Mouse (Mus musculus): ENCODE measurements around the gene Pycr2. TPM values are rescaled to one million over a fixed set of nuclear protein-coding genes. Genes with fewer than 3 reads are reported as not detected.

Gene Pycr2
- total and polyA plus RNA-seq, 2 experiments from 2014 or later: 64.2 to 68.4 TPM

GRCm38 (mm10) chr1:180940776-180941460, 36.8 kb downstream of the Pycr2 start:
- Histone ChIP-seq H3K4me2 (ENCODE audit: low read depth) (no peak overlapping the region), H3K27ac (ENCODE audit: low read depth, low read length) (no peak overlapping the region), H3K4me3 (ENCODE audit: low read depth, low read length) (no peak overlapping the region), H3K36me3 (ENCODE audit: insufficient read depth) (no peaks in the 10 kb centered on the region), H3K9ac (no peak overlapping the region), H3K9me3 (ENCODE audit: low read length) (no peaks in the 10 kb centered on the region), H3K27me3 (ENCODE audit: insufficient read depth, low read length) (peaks cover 39% of the 10 kb centered on the region), H3K4me1 (ENCODE audit: insufficient read depth) (no peaks in the 10 kb centered on the region)
- DNase-seq (no peak), ATAC-seq (no peak)
- 89% methylated on average over 7 of the region's 7 CpGs for WGBS
- TF ChIP-seq CTCF (IDR thresholded peaks at IDR 0.05; ENCODE audit: low read depth): no peak

- no peaks in the 10 kb centered on the region for H3K36me3 ChIP-seq (ENCODE audit: insufficient read depth)
- H3K9ac ChIP-seq: peak overlapping the region; percentile 45; the same call in 1 of the 2 replicates
- H3K27me3 ChIP-seq (ENCODE audit: insufficient read depth, low read length): peaks cover 35% of the 10 kb centered on the region
- no peak overlapping the region for H3K27ac ChIP-seq (ENCODE audit: low read depth, low read length)
- DNase-seq (no peak), ATAC-seq (no peak)
- peak overlapping the region; percentile 55 for H3K4me3 ChIP-seq (ENCODE audit: low read depth, low read length)
- TF ChIP-seq CTCF (IDR thresholded peaks at IDR 0.05; ENCODE audit: low read depth): no peak
- no peaks in the 10 kb centered on the region for H3K4me1 ChIP-seq (ENCODE audit: insufficient read depth)
- no peaks in the 10 kb centered on the region for H3K9me3 ChIP-seq (ENCODE audit: low read length)
- peak overlapping the region; percentile 98 for H3K4me2 ChIP-seq (ENCODE audit: low read depth)
- WGBS: 9% methylated on average over 18 of the region's 18 CpGs
Observed at GRCm38 (mm10) chr1:180941726-180942125, 37.6 kb downstream of the Pycr2 start.

GRCm38 (mm10) chr1:180942166-180943031, 38.3 kb downstream of the Pycr2 start, which contains the start of gene Tmem63a:
TSS of gene Tmem63a (plus strand) at chr1:180942344.
- TF ChIP-seq CTCF (IDR thresholded peaks at IDR 0.05; ENCODE audit: low read depth): no peak
- H3K4me1 ChIP-seq (ENCODE audit: insufficient read depth): no peaks in the 10 kb centered on the region
- H3K36me3 ChIP-seq (ENCODE audit: insufficient read depth): no peaks in the 10 kb centered on the region
- no peaks in the 10 kb centered on the region for H3K9me3 ChIP-seq (ENCODE audit: low read length)
- H3K9ac ChIP-seq: peak within 1 kb of the TSS; percentile 45
- peak within 1 kb of the TSS; percentile 98 for H3K4me2 ChIP-seq (ENCODE audit: low read depth)
- WGBS: 3% methylated on average over 72 of the region's 73 CpGs
- H3K4me3 ChIP-seq (ENCODE audit: low read depth, low read length): peak within 1 kb of the TSS; percentile 55
- H3K27me3 ChIP-seq (ENCODE audit: insufficient read depth, low read length): peaks cover 35% of the 10 kb centered on the region
- H3K27ac ChIP-seq (ENCODE audit: low read depth, low read length): no peak within 1 kb of the TSS
- peak; percentile 32; the same call in 1 of the 2 replicates for ATAC-seq
- DNase-seq: peak; percentile 31

GRCm38 (mm10) chr1:180943032-180943644, 39.0 kb downstream of the Pycr2 start:
- H3K27ac ChIP-seq (ENCODE audit: low read depth, low read length): no peak overlapping the region
- H3K36me3 ChIP-seq (ENCODE audit: insufficient read depth): no peaks in the 10 kb centered on the region
- peak overlapping the region; percentile 55 for H3K4me3 ChIP-seq (ENCODE audit: low read depth, low read length)
- 48% methylated on average over 11 of the region's 11 CpGs for WGBS
- DNase-seq: no peak
- ATAC-seq: no peak
- no peak for TF ChIP-seq CTCF (IDR thresholded peaks at IDR 0.05; ENCODE audit: low read depth)
- no peaks in the 10 kb centered on the region for H3K9me3 ChIP-seq (ENCODE audit: low read length)
- peaks cover 30% of the 10 kb centered on the region for H3K27me3 ChIP-seq (ENCODE audit: insufficient read depth, low read length)
- H3K4me2 ChIP-seq (ENCODE audit: low read depth): peak overlapping the region; percentile 98
- no peak overlapping the region for H3K9ac ChIP-seq
- no peaks in the 10 kb centered on the region for H3K4me1 ChIP-seq (ENCODE audit: insufficient read depth)

GRCm38 (mm10) chr1:180943896-180944295, 39.8 kb downstream of the Pycr2 start:
- 78% methylated on average over 1 of the region's 1 CpGs for WGBS
- H3K9me3 ChIP-seq (ENCODE audit: low read length): no peaks in the 10 kb centered on the region
- no peaks in the 10 kb centered on the region for H3K4me1 ChIP-seq (ENCODE audit: insufficient read depth)
- H3K36me3 ChIP-seq (ENCODE audit: insufficient read depth): no peaks in the 10 kb centered on the region
- no peak overlapping the region for H3K4me3 ChIP-seq (ENCODE audit: low read depth, low read length)
- TF ChIP-seq CTCF (IDR thresholded peaks at IDR 0.05; ENCODE audit: low read depth): 0 out of 2 replicates have a peak, but pooled peaks have one; percentile 9
- H3K4me2 ChIP-seq (ENCODE audit: low read depth): no peak overlapping the region
- H3K27ac ChIP-seq (ENCODE audit: low read depth, low read length): no peak overlapping the region
- ATAC-seq (no peak), DNase-seq (no peak)
- H3K27me3 ChIP-seq (ENCODE audit: insufficient read depth, low read length): peaks cover 30% of the 10 kb centered on the region
- no peak overlapping the region for H3K9ac ChIP-seq

GRCm38 (mm10) chr1:180944553-180944952, 40.5 kb downstream of the Pycr2 start:
- TF ChIP-seq CTCF (IDR thresholded peaks at IDR 0.05; ENCODE audit: low read depth): no peak
- no peaks in the 10 kb centered on the region for H3K36me3 ChIP-seq (ENCODE audit: insufficient read depth)

More at GRCm38 (mm10) chr1:180944553-180944952, 40.5 kb downstream of the Pycr2 start:
- Histone ChIP-seq H3K4me1 (ENCODE audit: insufficient read depth) (no peaks in the 10 kb centered on the region), H3K9me3 (ENCODE audit: low read length) (no peaks in the 10 kb centered on the region), H3K9ac (no peak overlapping the region), H3K27ac (ENCODE audit: low read depth, low read length) (no peak overlapping the region), H3K4me3 (ENCODE audit: low read depth, low read length) (no peak overlapping the region), H3K27me3 (ENCODE audit: insufficient read depth, low read length) (peaks cover 30% of the 10 kb centered on the region), H3K4me2 (ENCODE audit: low read depth) (no peak overlapping the region)
- WGBS: 77% methylated on average over 4 of the region's 4 CpGs
- ATAC-seq (no peak), DNase-seq (no peak)
